Mouse (Mus musculus): ENCODE measurements at regions not wholly inside any gene's neighbourhood (a gene's known extent, or its start where the extent isn't known, plus 50 kb on each side); places are given as distances from the start of the nearest gene placed in this dataset.

DNA sequence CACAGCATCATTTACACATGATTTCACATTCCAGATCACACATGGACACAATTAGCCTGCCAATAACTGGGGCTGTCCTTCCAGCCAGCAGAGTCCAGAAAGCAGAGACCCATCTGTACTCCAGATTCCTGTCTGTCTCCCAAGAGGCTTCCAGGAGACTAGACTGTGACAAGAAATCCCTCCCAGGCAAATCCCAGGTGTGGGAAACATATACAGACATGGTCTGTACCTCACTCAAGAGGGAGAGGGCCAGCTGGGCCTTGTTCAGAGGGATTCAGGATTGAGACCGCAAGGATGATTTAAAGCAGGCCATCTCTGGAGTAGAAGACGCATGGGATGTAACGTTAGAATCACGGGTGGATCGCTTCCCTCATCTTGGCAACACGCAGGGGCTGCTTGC, 182.7 kb upstream of the Prr30 start:
- DNase-seq = no peak

DNA sequence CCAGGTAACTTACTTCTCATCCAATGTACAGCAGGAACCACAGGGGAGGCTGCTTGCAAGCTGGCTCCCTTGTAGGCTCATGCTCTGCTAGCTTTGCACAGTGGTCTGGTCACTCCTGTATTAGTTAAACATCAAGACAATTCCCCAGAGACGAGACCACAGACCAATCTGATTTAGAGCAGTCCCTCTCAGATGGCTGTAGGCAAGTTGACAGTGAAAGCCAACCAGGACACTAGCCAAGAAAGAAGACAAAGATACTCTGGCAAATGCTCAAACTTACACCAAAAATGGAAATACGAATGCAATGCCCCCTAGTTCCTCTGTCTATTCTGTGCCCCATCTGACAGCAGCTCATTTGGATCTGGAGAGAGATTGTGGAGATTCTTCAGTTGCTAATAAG, 181.8 kb upstream of the Prr30 start:
- DNase-seq = no peak

DNA sequence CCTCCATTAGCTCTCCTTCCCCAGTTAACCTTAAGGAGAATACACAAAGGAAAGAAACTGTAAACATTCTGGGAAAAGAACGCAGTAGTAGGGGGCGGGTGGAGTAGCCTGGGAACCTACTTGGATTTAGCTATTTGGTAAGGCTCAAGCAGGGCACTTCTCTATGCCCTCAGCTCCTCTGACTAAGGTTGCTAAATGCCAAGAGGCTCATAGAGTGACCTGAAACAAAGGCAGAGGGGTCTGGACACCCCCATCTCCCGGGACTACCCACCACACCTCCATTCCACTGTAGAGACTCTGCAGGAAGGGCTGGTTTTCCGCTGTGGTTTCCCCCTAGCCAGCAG, 179.5 kb upstream of the Prr30 start:
- no peak for DNase-seq

DNA sequence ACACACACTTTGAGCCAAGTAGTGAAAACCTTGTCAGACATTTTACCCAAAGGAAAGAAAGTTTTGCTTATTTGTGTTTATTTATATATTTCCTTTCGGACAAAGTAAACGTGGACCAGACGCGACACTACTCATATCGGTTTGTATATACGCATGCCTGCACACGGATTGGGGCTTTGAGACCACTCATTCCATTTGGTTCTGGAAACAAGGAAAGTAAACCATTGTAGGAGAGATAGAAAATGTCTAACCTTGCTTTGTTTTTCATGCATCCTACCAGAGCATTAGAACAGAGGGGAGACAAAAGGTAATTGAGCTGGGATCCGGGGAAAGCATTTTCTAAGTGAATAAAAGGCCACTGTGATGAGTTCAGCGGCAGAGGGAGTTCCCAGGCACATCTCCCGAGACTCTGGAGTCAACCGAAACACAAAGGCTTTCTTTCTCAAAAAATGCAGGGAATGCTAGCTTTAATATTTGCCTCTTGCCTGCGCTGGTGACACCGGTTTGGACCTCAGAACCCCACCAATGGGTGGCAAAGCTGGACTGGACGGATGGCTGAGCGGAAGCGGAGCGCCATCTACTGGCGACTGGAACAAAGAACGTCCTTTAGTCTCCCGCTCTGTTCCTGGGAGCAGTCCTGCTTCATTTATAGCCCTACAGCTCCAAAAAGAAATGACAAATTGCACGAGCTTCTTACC, 179.0 kb upstream of the Prr30 start:
- peak; percentile 20 to 58 for DNase-seq

DNA sequence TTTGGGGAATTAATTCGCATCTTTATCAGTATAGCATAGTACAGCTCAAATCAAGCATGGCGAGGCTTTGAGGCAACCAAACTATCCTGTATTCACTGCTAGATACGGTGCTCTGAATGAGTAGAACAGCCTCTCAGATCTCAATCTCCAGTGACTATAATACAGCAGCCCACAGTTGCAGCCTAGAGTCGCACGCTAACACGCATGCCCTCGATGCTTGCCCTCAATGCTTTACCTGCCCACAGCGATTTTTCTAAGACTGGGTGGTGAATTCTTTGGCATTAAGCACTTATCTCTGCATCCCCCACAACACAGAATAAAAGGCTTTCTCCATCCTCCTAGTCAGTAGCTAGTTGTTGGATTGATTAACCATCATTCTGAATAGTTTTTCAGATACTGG, 178.4 kb upstream of the Prr30 start:
- DNase-seq = no peak

DNA sequence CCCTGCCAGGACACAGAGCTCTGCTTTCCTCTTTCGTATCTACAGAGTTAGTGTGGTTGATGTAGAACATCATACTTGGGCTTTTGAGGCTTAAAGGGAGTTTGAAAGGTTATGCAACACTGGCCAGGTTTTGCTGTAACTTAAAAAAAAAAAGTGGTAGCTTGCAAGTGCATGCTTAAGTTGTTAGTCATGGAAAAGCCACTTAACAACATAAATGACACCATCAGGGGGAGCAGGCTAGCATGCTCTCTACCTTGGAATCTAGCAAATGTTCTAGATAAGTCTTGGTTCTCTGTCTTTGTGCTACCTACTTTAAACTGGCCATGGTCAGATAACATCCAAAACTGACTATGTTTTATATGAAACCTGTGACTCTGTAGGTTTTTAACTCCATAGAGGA, 176.6 kb upstream of the Prr30 start:
- DNase-seq = no peak

DNA sequence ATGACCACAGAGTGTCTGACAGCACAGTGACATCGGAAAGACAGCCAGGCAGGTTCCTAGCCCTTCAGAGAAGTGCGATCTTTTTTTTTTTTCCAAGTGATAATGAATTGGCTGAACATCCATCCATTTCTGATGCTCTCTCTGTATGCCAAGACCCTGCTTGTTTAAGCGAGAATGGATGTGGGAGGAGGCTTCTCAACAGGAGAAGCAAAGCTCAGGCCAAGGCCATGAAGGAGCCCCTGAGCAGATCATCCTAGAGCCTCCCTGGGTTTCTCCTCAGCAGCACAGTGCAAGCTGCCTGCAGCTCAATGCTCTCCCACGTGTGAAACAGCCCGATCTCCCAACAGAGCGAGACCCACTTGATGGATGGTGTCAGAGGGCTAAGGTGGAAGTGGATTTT, 175.7 kb upstream of the Prr30 start:
- no peak for DNase-seq

DNA sequence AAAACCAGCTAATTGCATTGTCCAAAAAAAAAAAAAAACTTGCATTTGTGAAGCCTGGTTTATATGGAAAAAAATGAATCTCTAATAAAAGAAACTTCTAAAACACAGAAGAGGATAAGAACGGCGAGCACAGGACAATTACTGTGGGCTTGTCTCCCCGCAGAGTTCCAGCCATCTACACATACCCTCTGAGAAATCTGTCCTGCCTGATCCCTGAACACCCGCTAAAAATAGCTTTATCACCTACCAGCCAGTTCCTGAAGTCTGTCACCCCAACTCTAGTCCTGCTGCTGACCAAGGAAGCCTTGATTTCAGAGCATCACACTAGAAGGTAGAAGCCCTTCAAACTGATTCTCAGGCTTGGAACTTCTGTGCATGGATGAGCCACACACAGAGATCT, 173.7 kb upstream of the Prr30 start:
- DNase-seq = no peak

DNA sequence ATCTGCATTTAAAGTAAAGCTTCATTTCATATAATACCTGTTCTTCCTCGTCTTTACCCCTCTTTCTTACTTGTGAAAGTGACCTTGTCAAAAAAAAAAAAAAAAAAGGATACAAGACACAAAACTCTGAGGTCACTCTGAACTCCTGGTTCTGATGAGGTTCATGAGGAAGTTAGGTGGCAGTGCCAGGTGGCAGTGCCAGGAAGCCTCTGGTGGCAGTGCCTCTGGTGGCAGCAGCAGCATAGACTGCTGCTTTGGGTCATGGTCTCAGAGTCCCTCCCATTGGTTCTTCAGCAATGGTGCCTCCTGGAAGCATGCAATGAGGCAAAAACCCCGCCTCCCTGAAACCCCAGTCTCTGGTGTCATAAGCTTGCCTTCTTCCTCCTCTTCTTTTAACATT, 159.7 kb upstream of the Prr30 start:
- no peak for DNase-seq

DNA sequence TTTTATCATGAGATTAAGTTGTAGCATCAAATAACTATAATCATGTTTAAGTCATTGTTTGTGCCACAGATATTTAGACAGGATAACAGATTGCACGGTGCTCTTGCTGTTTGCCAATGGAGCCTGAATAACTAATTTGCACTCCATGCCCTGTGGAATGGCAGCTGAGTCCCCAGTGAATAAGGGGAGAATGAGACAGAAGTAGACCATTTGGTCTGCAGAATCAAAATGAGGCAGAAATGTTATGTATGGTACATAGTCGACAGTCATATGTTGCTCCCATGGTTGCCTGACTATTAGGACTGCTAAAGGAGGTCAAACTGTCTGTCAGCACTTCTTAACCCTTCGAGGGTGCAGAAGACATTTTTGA, 152.9 kb upstream of the Prr30 start:
- no peak for DNase-seq

DNA sequence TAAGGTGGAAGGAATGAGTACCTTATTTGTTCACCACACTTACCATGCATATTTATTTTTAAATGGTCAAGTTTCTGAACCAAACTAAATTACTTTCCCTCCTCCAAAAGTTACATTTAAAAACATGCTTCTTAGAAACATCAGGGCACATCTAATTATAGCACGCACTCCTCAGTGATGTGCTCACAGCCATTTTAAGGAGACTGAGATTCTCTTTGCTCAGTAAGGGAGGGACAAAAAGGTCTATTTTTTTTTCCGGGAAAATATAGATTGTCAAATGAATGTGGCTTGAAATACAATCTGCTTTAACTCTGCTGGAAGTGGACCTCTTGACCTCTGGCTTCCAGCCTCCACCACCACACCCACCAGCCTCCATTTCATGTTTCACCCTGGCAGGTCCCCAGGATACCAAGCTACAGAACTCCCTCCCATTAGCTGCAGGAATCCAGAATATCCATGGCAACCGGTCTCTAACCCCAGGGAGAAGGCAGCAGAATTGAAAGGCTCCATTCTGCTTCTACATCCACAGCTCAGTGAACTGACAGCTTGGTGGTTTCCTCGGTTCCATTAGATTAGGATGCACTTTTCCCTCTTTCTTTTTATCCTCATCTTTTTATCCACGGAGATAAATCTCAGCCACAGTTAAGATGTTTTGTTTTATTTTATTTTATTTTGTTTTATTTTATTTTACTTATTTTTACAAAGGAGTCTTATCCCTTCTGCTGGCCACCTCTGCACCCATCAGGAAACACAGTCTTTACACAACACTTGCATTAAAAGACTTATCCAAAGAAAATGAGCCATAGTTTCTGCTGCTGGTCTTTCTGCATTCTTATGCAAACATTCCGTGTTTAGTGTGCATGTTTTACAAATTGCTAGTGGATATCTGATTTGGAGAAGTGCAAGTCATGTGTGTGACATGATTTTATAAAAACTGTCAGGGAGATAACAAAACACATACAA, 152.2 kb upstream of the Prr30 start:
- DNase-seq = no peak

DNA sequence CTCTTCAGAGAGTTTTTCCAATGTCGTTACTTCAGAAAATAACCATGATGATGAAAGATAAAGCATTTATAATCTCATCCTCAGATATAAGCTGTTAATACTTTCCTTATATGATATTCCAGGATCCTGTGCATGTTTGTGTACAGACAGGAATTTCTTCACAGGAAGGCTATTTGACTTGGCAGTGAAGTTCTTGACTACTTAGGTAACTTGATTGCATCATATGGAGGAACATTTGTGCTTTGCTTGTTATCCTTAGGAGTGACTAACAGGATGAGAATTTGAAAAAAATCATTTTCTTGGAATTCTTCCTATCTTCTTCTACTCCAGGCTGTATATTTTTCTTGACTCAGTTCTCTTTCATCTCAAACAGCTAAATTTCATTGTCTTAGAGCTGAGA, 140.2 kb upstream of the Prr30 start:
- no peak for DNase-seq

DNA sequence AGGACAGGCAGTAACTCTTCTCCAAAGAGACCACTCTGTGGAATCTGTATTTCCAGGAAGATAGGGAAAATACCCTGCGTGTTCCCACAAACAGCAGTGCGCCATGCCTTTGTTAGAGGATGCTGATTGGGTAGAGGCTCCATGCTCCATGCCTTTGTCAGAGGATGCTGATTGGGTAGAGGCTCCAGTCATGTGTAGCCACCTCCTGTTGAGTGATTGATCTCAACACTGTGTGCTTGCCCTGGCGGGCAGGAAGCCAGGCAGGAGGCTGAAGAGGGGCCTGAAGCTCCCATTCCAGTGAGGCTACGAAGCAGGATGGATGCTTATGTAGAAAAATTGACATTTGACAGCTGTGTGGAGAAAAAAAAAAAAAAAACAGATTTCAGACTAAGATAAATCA, 131.9 kb upstream of the Prr30 start:
- DNase-seq = no peak

DNA sequence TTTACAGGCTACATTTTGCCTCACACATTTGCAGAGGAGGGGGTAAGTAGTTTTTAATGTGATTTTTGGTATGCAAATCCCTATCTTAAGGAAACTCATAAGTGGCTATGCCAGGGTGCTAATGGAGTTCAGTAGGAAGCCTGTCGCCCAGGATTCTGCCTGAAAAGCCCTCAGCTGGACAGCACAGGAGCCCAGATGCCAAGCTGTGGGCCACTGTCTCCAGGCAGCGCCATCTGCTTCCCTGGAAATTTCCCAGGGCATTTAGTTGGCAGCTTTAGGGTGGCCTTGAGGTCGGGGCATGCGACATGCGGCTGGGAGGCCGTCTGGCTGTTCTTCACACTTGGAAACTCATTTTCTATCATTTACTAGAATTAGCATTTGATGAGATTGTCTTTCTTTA, 127.3 kb upstream of the Prr30 start:
- DNase-seq = no peak

DNA sequence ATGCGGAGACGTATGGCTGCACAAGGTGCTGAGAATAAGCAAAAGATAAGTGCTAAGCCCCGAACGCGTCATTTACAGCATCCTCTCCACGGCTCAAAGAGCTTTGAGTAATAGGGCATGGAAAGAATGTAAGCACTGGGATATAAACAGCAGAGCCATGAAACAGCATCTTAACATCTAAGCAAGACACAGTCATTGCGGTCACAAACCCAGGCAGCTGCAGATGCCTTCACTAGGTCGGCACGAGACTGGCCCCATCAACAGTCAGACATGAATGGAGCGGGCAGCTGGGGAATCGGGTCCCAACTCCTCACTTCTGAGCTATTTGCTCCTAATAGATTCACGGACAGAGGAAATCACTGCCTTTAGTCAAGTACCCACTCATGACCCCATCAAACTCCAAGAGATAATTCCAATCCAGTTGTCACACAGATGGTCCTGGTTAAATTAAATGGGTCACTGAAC, 126.4 kb upstream of the Prr30 start:
- no peak for DNase-seq

DNA sequence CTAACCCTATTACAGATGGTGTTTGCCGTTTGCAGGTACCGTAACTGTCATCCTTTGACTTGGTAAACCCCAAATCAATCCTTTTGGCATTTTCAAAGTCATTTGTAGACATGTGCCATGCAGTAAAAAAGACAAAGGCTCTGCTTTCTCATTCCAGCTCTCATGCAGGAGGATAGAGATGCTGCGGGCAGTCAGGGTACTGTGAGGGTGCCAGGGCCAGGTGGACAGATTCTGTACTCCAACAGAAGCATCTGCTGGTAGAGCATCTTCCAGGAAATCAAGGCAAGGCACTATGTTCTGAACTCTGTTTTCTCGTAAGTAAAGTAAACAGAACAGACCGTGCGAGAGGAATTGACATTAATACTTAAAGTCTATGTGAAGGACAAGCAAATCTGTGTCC, 123.2 kb upstream of the Prr30 start:
- DNase-seq = no peak

DNA sequence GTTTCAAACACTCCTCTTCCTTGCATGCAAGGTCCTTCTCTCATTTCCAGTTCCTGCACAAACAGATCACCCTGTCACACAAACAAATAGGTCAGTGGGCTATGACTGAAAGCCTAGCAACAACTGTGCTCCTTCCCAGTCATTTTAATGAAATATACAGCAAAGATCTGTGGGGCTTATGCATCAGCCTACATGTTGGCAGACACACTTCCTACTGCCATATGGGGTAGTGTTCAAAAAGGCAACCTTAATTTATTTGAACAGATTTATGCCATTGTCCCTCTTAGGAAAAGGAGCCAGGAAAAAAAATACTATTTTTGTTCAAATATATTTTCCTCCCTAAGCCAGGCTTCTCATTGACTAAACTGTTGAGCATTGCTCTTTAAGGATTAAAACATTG, 107.8 kb upstream of the Prr30 start:
- no peak for DNase-seq

DNA sequence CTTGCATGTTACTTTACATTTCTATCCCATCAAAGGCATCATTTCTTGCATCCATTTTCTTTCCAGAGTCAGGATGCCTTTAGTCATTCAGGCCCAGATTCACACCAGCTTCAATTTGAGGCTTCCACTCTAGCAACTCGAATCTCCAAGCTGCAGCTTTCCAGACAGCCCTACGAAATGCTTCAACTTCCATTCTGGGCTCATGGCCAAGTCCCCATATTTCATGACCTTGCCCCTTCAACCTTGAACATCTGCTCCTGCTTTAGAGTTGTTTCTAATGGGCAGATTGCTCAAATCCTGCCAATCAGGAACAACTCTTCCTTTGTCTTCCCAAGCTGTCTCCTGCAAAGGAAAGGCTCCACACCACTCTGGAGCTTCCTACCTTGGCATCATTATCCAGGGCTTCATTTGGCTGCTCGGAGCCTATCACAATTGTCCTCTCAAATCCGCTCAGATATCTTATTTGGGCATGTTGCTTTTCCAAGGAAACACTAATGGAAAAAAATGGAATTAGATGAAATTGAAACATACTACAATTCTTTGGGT, 104.4 kb upstream of the Prr30 start:
- DNase-seq = no peak

DNA sequence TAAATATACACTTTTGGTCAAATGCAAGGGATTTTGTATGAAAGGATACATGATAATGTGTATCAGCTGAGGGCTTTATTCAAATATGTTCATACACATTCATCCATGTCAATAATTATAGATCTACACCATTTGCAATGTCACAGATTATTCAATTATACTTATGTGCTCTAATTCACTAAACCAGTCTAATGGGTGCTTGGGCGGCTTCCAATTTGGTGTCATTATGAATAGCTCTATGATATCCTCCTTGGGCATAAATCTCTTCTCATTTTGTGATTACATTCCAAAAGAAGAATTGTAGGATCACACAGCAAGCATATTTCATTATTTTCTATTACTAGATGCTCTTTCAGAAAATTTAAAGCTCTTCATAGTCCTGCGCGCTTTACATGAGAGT, 97.7 kb upstream of the Prr30 start:
- DNase-seq = no peak

DNA sequence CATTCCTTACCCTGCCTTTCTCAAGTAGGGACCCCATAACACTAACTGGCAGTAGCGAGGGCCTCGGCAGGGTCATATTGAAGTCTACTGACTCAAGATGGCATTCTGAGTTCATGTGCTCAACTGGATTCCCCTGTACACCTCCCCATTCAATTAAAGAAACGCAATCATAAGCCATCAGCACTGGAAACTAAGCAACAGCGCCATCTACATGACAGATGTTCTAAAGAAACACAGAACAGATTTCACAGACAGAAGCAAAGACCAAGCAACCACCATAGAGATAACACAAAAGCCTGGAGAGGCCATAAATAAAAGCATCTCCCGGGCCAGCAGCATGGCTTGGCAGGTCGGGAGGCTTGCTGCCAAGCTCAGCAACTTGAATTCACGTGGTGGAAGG, 94.6 kb upstream of the Prr30 start:
- peak in 1 of 2 experiments; percentile 8 for DNase-seq

DNA sequence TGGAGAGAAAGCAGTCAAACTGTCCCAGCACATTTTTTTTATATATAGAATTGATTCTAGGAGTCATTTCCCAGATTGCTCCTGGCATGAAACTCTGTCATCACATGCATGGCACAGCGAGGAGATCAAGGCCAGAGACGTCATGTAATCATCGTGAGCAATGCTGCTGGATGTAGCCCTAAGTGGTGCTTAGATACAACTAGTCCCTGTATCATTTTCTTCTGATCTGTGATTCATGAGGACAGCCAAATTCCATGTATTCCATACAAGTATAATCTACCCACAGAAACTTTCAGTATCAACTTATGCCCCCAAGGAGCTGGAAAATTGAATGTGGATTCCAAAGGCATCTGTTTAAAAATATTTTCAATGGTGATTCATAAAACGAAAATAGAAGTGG, 87.6 kb upstream of the Prr30 start:
- DNase-seq = no peak

DNA sequence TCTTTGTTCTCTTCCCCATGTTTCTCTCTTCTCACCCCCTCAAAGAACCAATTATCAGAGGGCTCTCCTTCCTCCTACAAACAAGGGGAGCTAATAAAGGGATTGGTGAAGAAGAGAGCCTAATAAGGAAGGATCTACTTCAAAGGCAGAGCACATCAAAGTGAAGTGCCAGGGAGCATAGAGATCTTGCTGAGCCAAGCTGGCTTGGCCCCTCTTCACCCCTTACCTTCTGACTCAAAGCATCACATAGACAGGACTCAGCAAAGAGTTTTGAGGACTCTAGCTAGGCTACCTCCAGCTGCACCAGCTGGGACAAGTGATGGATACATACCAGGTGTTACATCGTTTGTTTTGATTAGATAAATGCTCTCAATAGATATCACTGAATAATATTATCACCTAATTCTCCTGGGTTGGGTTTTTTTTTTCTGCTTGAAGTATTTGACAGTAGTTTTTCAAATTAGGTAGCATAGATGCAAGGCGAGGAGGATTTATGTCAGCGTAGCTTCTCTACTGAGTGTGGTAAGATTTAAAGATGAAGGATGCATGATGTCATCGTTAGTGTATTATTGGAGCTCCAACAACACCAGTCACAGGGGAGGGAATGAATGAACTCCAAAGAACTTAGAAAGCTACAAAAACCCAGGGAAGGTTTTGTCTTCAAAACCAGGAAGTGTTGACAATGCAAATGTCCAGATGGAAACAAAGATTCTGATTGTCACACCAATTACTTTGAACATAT, 69.1 kb upstream of the Prr30 start:
- no peak for DNase-seq

DNA sequence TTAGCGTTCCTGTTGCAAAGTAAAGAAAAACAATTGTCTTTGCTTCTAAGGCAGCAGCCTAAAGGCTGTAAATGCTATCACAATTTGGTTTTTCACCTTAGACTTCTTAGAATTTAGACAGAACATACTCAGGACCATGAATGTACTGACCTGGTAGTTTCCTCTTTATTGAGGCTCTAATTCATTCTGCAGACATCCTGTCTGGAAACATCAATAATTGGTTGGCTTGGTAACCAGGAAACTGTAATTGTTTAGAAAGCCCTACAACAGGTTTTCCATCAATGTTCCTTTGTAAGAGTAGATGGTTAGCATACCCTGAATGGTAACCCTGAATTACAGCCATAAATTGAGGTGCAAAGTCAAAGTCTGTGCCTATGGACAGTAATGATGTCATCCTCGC, 67.4 kb upstream of the Prr30 start:
- DNase-seq = no peak

All from kidney, adult 8-10 months (tissue).